Mouse (Mus musculus) intestine, embryonic 15.5 days (tissue): ENCODE data around the gene Amotl1. TPM values are rescaled to one million over a fixed set of nuclear protein-coding genes. Genes with fewer than 3 reads are reported as not detected.
A peak's percentile ranks its signal among the peaks of the same experiment; 100 is the strongest.

ENCODE experiments used
- ATAC-seq: fragments of 200-750 bp; cut with Nextera tagmentation; 2 replicates; pipeline ENCODE4 v1.8.0; 2017; ENCODE audit warnings: moderate TSS enrichment, moderate library complexity
- H3K27ac ChIP-seq: fragments of 300-500 bp; sonication (generic); 2 replicates; pipeline ENCODE4 v1.5.1; 2015; ENCODE audit warnings: mild to moderate bottlenecking, inconsistent platforms
- H3K27me3 ChIP-seq: fragments of 300-500 bp; sonication (generic); replicated peaks from 2 replicates; pipeline ENCODE4 v1.6.1; 2015; ENCODE audit warnings: inconsistent platforms
- H3K36me3 ChIP-seq: fragments of 300-500 bp; sonication (generic); 2 replicates; pipeline ENCODE4 v1.6.1; 2015; ENCODE audit warnings: inconsistent platforms
- H3K4me1 ChIP-seq: fragments of 300-500 bp; sonication (generic); replicated peaks from 2 replicates; pipeline ENCODE4 v1.6.1; 2015; ENCODE audit warnings: inconsistent platforms
- H3K4me2 ChIP-seq: fragments of 300-500 bp; sonication (generic); replicated peaks from 2 replicates; pipeline ENCODE4 v1.6.1; 2015; ENCODE audit warnings: mild to moderate bottlenecking, inconsistent platforms
- H3K4me3 ChIP-seq: fragments of 300-500 bp; sonication (generic); replicated peaks from 2 replicates; pipeline ENCODE4 v1.5.1; 2015; ENCODE audit warnings: inconsistent platforms
- H3K9ac ChIP-seq: fragments of 300-500 bp; sonication (generic); 2 replicates; pipeline ENCODE4 v1.6.1; 2015; ENCODE audit warnings: inconsistent platforms
- H3K9me3 ChIP-seq: fragments of 300-500 bp; sonication (generic); 2 replicates; pipeline ENCODE4 v1.6.1; 2016; ENCODE audit warnings: inconsistent platforms
- WGBS: fragments of 180-500 bp; shearing (Covaris S2); methylation state at CpG from one replicate; pipeline ENCODE4 v1.1.7; 2015; 5-methylcytosine and 5-hydroxymethylcytosine counted together
- polyA plus RNA-seq: library from polyadenylated mRNA; unstranded; fragments of >200 nt; fragmentation: Nextera tagmentation; extraction: Ambion mirVana; gene quantifications from 2 replicates; pipeline ENCODE4 v1.2.1, GENCODE M21; 2015

The Amotl1 gene
- polyA plus RNA-seq, 1 experiment from 2014 or later = 10.1 TPM

- WGBS = 60% methylated on average over 7 of the region's 7 CpGs
- ATAC-seq = no peak
- H3K27ac ChIP-seq = no peak overlapping the region
Observed at GRCm38 (mm10) chr9:14635551-14635950, 9.3 kb downstream of the Amotl1 start.

DNA sequence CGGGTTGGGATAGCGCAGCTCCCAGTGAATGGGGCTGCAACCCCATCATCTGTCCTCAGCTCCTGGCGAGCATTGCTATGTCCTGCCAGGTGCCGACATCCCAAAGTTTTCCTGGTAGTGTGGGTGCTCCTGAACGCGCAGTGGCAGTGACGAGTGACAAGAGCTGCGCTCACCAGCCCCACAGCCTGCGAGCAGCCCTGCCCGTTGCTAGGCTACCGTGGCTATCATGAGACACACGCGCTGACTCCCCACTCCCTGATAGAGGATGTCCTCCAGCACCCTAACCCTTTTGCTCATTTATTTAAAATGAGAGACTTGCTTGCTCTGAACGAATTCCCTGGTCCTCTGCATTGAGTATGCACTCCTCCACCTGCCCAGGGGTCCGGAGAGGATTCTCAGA, 10.7 kb downstream of the Amotl1 start:
- no peak overlapping the region for H3K9ac ChIP-seq
- ATAC-seq = peak; percentile 25; the same call in 1 of the 2 replicates
- H3K4me2 ChIP-seq = no peak overlapping the region
- no peaks in the 10 kb centered on the region for H3K36me3 ChIP-seq
- H3K27ac ChIP-seq = no peak overlapping the region
- peaks cover 6% of the 10 kb centered on the region for H3K27me3 ChIP-seq
- 14% methylated on average over 15 of the region's 15 CpGs for WGBS
- H3K4me1 ChIP-seq = 0 out of 2 replicates have a peak, but pooled peaks cover 8% of the 10 kb centered on the region
- H3K9me3 ChIP-seq = no peaks in the 10 kb centered on the region
- no peak overlapping the region for H3K4me3 ChIP-seq

More at GRCm38 (mm10) chr9:14635551-14635950, 9.3 kb downstream of the Amotl1 start:
- H3K27me3 ChIP-seq = peaks cover 6% of the 10 kb centered on the region
- no peaks in the 10 kb centered on the region for H3K36me3 ChIP-seq
- H3K4me1 ChIP-seq = 0 out of 2 replicates have a peak, but pooled peaks cover 8% of the 10 kb centered on the region
- no peak overlapping the region for H3K9ac ChIP-seq
- no peak overlapping the region for H3K4me3 ChIP-seq
- no peak overlapping the region for H3K4me2 ChIP-seq
- H3K9me3 ChIP-seq = no peaks in the 10 kb centered on the region

- no peak overlapping the region for H3K27ac ChIP-seq
- H3K4me2 ChIP-seq = no peak overlapping the region
- H3K36me3 ChIP-seq = no peaks in the 10 kb centered on the region
- H3K27me3 ChIP-seq = peaks cover 6% of the 10 kb centered on the region
- no peak for ATAC-seq
- 0 out of 2 replicates have a peak, but pooled peaks cover 8% of the 10 kb centered on the region for H3K4me1 ChIP-seq
- no peaks in the 10 kb centered on the region for H3K9me3 ChIP-seq
- WGBS = 69% methylated on average over 10 of the region's 10 CpGs
- H3K9ac ChIP-seq = no peak overlapping the region
- no peak overlapping the region for H3K4me3 ChIP-seq
Observed at GRCm38 (mm10) chr9:14632365-14633163, 12.3 kb downstream of the Amotl1 start.

GRCm38 (mm10) chr9:14631729-14632128, 13.1 kb downstream of the Amotl1 start:
- Histone ChIP-seq H3K4me3 (no peak overlapping the region), H3K9ac (no peak overlapping the region), H3K9me3 (no peaks in the 10 kb centered on the region), H3K27ac (no peak overlapping the region), H3K4me1 (0 out of 2 replicates have a peak, but pooled peaks cover 8% of the 10 kb centered on the region), H3K4me2 (no peak overlapping the region), H3K27me3 (peaks cover 6% of the 10 kb centered on the region), H3K36me3 (no peaks in the 10 kb centered on the region)
- ATAC-seq = peak; percentile 70
- 25% methylated on average over 5 of the region's 5 CpGs for WGBS

GRCm38 (mm10) chr9:14627525-14627924, 17.3 kb downstream of the Amotl1 start:
- no peak for ATAC-seq
- Histone ChIP-seq H3K4me2 (no peak overlapping the region), H3K4me1 (peaks cover 16% of the 10 kb centered on the region; the same call in 1 of the 2 replicates), H3K27ac (no peak overlapping the region), H3K36me3 (no peaks in the 10 kb centered on the region), H3K4me3 (no peak overlapping the region), H3K9me3 (no peaks in the 10 kb centered on the region), H3K27me3 (no peaks in the 10 kb centered on the region), H3K9ac (no peak overlapping the region)
- WGBS = 65% methylated on average over 2 of the region's 2 CpGs

- Histone ChIP-seq H3K27me3 (no peaks in the 10 kb centered on the region), H3K4me1 (peaks cover 9% of the 10 kb centered on the region; the same call in 1 of the 2 replicates), H3K9ac (no peak overlapping the region), H3K27ac (no peak overlapping the region), H3K4me2 (no peak overlapping the region), H3K9me3 (no peaks in the 10 kb centered on the region), H3K36me3 (no peaks in the 10 kb centered on the region), H3K4me3 (no peak overlapping the region)
- WGBS = 84% methylated on average over 3 of the region's 3 CpGs
- no peak for ATAC-seq
Observed at GRCm38 (mm10) chr9:14625961-14626360, 18.9 kb downstream of the Amotl1 start.

- Histone ChIP-seq H3K4me2 (no peak overlapping the region), H3K4me1 (peaks cover 9% of the 10 kb centered on the region; the same call in 1 of the 2 replicates), H3K4me3 (no peak overlapping the region), H3K36me3 (no peaks in the 10 kb centered on the region), H3K27ac (no peak overlapping the region), H3K9me3 (no peaks in the 10 kb centered on the region), H3K9ac (no peak overlapping the region), H3K27me3 (no peaks in the 10 kb centered on the region)
- WGBS = 21% methylated on average over 3 of the region's 3 CpGs
- ATAC-seq = no peak
Observed at GRCm38 (mm10) chr9:14625024-14625423, 19.8 kb downstream of the Amotl1 start.

DNA sequence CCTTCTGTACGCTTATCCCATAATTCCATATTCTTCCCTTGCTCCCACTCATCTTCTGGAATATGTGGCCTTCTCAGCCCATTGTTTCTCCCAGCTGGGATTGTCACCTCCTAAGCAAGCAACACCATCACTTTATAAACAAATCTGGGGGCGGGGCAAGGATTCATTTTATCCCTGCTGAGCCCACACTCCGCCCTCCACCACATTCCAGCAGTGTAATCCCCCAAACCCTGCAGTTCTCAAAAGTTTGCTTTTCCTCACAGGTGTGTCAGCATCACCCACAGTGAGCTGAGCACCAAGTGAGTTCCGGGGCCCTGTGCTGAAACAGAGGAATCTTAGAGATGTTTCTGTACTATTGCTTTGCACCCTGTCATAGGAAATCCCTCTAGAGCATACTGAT, 20.9 kb downstream of the Amotl1 start:
- no peak for ATAC-seq
- H3K4me3 ChIP-seq = no peak overlapping the region
- no peaks in the 10 kb centered on the region for H3K27me3 ChIP-seq
- no peak overlapping the region for H3K27ac ChIP-seq
- no peaks in the 10 kb centered on the region for H3K9me3 ChIP-seq
- H3K4me2 ChIP-seq = no peak overlapping the region
- peaks cover 9% of the 10 kb centered on the region; the same call in 1 of the 2 replicates for H3K4me1 ChIP-seq
- whole genome bisulfite sequencing = 58% methylated on average over 4 of the region's 4 CpGs
- H3K36me3 ChIP-seq = no peaks in the 10 kb centered on the region
- no peak overlapping the region for H3K9ac ChIP-seq

DNA sequence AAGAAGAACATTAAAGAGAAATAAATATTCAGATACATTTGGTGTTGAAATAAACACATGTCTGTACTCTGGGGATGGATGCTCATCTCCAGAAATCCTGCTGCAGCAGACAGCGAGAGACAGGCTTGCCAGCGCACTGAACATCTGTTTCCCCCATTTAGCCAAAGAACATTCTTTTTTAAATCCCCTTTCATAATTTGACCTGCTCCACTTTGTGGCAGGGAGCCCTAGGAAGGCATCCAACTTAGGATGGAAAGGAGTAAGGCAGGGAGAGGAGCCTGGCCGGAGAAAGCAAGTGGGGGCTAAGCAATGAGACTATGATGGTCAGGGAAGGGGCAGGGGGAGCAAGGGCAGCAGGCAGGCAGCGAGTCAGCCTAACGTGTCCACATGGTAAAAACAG, 21.6 kb downstream of the Amotl1 start:
- 31% methylated on average over 5 of the region's 5 CpGs for WGBS
- no peak overlapping the region for H3K4me2 ChIP-seq

GRCm38 (mm10) chr9:14622848-14623247, 22.0 kb downstream of the Amotl1 start:
- Histone ChIP-seq H3K36me3 (no peaks in the 10 kb centered on the region), H3K9me3 (no peaks in the 10 kb centered on the region), H3K4me3 (no peak overlapping the region), H3K27ac (no peak overlapping the region), H3K27me3 (no peaks in the 10 kb centered on the region), H3K9ac (no peak overlapping the region), H3K4me1 (peaks cover 9% of the 10 kb centered on the region; the same call in 1 of the 2 replicates), H3K4me2 (no peak overlapping the region)
- WGBS = 40% methylated on average over 3 of the region's 3 CpGs
- ATAC-seq = peak; percentile 47; the same call in 1 of the 2 replicates

More for the DNA sequence above, 21.6 kb downstream of the Amotl1 start:
- no peak for ATAC-seq
- no peaks in the 10 kb centered on the region for H3K9me3 ChIP-seq
- no peak overlapping the region for H3K27ac ChIP-seq
- peaks cover 9% of the 10 kb centered on the region; the same call in 1 of the 2 replicates for H3K4me1 ChIP-seq
- no peaks in the 10 kb centered on the region for H3K36me3 ChIP-seq
- no peak overlapping the region for H3K4me3 ChIP-seq
- H3K27me3 ChIP-seq = no peaks in the 10 kb centered on the region
- no peak overlapping the region for H3K9ac ChIP-seq

DNA sequence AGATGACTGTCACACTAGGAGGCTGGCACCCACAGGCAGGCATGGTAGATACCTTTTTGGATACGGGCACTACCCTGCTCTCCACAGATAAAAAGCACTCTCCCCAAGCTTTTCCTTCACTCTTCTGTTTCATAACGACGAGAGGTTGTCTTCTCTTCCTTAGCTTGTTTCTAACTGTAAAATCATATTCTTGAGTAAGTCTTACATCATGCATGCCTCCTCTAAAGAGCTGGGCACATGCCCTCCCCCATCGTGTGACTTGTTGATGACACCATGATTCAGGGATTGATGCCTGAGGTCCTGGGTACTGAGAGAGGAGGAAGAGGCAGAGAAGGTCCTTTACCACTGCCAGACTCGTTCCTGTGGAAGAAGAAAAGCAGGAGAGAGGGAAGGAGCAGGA, 24.7 kb downstream of the Amotl1 start:
- no peak overlapping the region for H3K27ac ChIP-seq
- H3K9me3 ChIP-seq = no peaks in the 10 kb centered on the region
- no peak overlapping the region for H3K9ac ChIP-seq
- peaks cover 10% of the 10 kb centered on the region for H3K4me1 ChIP-seq
- 82% methylated on average over 5 of the region's 5 CpGs for WGBS
- no peak for ATAC-seq
- H3K4me2 ChIP-seq = no peak overlapping the region
- no peaks in the 10 kb centered on the region for H3K27me3 ChIP-seq
- H3K36me3 ChIP-seq = no peaks in the 10 kb centered on the region
- no peak overlapping the region for H3K4me3 ChIP-seq

DNA sequence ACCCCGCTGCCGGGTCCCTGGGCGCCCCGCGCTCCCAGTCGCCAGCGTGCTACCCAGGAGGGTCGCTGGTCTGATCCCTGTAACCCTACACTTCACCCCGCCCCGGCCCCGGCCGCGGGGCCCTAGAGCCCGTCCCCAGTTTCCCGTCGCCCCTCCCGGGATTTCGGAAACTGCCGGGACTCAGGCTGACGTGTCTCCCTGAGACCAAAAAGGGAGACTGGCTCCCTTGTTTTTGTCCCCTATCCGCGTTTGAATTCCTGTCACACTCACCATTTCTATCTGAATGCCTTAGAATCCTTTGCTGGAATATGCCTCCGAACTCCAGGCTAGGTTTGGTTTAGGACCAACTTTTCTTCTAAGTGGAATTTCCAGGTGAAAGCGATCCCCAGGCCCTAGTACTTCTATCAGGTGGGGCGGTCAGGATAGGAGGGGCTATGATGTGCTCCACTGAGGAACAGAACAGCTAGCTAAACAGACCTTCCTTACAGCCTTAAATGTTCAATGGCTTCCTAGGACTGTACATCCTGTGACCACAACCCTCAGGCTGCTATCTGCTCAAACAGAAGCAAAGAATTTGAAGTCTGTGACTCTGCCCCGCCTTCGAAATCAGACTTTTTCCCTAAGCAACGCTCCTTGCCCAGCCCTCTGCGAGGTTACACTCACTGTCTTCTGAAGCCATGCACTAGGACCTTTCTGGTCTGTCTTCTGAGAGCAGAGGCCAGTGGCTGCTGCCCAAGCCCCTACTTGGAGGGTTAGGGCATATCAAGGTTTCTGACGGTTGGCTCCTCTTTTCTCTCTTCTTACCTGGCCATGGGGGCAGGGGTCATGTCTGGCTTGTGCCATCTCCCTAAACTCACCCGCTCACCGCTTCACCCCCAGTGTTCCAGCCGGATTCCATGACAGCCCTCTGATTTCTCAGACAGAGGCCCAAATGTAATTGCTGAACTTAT, 29.6 kb downstream of the Amotl1 start:
- peak overlapping the region; percentile 67 for H3K4me3 ChIP-seq
- peaks cover 27% of the 10 kb centered on the region for H3K4me1 ChIP-seq
- ATAC-seq = peak; percentile 88
- 10% methylated on average over 33 of the region's 33 CpGs for WGBS
- H3K27me3 ChIP-seq = no peaks in the 10 kb centered on the region
- peak overlapping the region; percentile 79 for H3K4me2 ChIP-seq
- H3K36me3 ChIP-seq = no peaks in the 10 kb centered on the region
- H3K27ac ChIP-seq = peak overlapping the region; percentile 86
- peak overlapping the region; percentile 76 for H3K9ac ChIP-seq
- no peaks in the 10 kb centered on the region for H3K9me3 ChIP-seq
